In the genomic region with DNA sequence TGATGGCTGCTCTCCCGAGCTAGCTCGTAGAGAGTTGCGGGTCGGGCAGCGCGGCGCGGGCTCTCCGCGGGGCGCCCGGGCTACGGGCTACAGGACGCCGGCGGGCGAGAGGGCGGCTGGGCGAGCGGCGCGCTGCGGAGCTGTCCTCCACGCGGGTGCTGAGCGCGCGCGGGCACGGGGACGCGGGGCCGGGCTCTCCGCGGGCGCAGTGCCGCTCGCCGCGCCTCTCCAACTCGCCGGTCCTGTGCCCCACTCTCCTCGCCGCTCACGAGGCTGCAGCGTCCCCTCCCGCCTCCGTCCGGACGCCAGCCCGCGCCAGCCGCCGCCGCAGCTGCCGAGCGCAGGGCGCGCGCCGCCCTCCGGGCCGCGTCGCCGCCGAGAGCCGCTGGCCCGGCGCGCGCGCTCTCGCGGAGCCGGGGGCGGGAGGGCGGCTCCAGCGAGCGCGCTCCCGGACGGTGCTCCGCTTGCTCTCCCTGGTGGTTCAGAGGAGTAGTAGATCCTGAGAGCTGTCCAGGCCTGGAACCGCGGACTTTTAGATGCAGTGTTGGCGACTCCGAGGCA, we compare ENCODE assay signal across 8 mouse cellular contexts. TPM values are rescaled to one million over a fixed set of nuclear protein-coding genes. Genes with fewer than 3 reads are reported as not detected.
DNase-seq lines count a peak whose midpoint lies in the region; ATAC-seq lines count a peak whose summit lies in the region.

A gene (minus strand): TSS at position 347 of the 561 bp plus-strand sequence.

- H3K9me3 ChIP-seq in hindbrain, embryonic 12.5 days (replicated peaks): no peaks in the 10 kb centered on the region

- peak; percentile 63 to 83 for DNase-seq in adrenal gland, adult (ENCODE audit: inconsistent age in 2 of 2, low spot score in 1 of 2)
- peak; percentile 18 for DNase-seq in cerebellum, adult 8-10 months
- peak; percentile 73 for DNase-seq in forelimb bud, embryonic 11.5 days (ENCODE audit: low read depth, low spot score)
- DNase-seq in layer of hippocampus, postnatal 25 days (ENCODE audit: extremely low spot score in 1 of 2, low spot score in 1 of 2): peak; percentile 49 to 53
- peak; percentile 4 for DNase-seq in lung, postnatal 14 days
- DNase-seq in right cerebral cortex, postnatal 14 days: peak; percentile 71
- no peak for DNase-seq in thymus, postnatal 10 days (ENCODE audit: low spot score in 2 of 2)

- H3K27ac ChIP-seq in hindbrain, embryonic 12.5 days: peak within 1 kb of the TSS; percentile 60

- peak within 1 kb of the TSS; percentile 71 for H3K4me3 ChIP-seq in hindbrain, embryonic 12.5 days

- H3K36me3 ChIP-seq in hindbrain, embryonic 12.5 days: no peaks in the 10 kb centered on the region

- H3K4me1 ChIP-seq in hindbrain, embryonic 12.5 days: peaks cover 6% of the 10 kb centered on the region; the same call in 1 of the 2 replicates

- peak within 1 kb of the TSS; percentile 91 for H3K4me2 ChIP-seq in hindbrain, embryonic 12.5 days (replicated peaks)

- H3K9ac ChIP-seq in hindbrain, embryonic 12.5 days: peak within 1 kb of the TSS; percentile 70

- WGBS in hindbrain, embryonic 12.5 days: under 1% methylated on average over 85 of the region's 88 CpGs

- peaks cover 9% of the 10 kb centered on the region for H3K27me3 ChIP-seq in hindbrain, embryonic 12.5 days

- ATAC-seq in hindbrain, embryonic 12.5 days (ENCODE audit: low FRiP score): peak; percentile 94

RNA-seq across cellular contexts. Expression of the gene that starts here (rescaled TPM):
- polyA plus RNA-seq in hindbrain, embryonic 12.5 days (2016; fragmentation: Nextera tagmentation; extraction: Ambion mirVana): 3.1 and 3.7 TPM in 2 replicates
- 100 to 1,000 TPM; 275 to 298 TPM for total RNA-seq in layer of hippocampus, postnatal 25 days (2021)

Comparison
In these comparisons a context has a peak if more than half of its experiments do, and no peak if none do; other contexts are left out.
1. DNase-seq: peak in adrenal gland, adult (2 of 2), cerebellum, adult 8-10 months (single experiment), forelimb bud, embryonic 11.5 days (single experiment), layer of hippocampus, postnatal 25 days (2 of 2), lung, postnatal 14 days (single experiment) and right cerebral cortex, postnatal 14 days (single experiment); none in thymus, postnatal 10 days (0 of 2).